Mouse (Mus musculus) lung, postnatal 0 days (tissue): ENCODE data around the gene Pla2g7.

Experiments
- CTCF ChIP-seq: IDR thresholded peaks from 2 replicates; pipeline ENCODE4 v1.5.1; 2016; ENCODE audit warnings: antibody characterized with exemption, mild to moderate bottlenecking
- EP300 ChIP-seq: IDR thresholded peaks from 2 replicates; pipeline ENCODE4 v1.6.1; 2016; ENCODE audit warnings: antibody characterized with exemption, mild to moderate bottlenecking, control low read depth

GRCm38 (mm10) chr17:43581012-43581467 lies 13.1 kb downstream of the Pla2g7 start:
- no peak for TF ChIP-seq EP300
- no peak for TF ChIP-seq CTCF
